Mouse (Mus musculus) megakaryocyte, adult 5-6 weeks (primary cell): ENCODE measurements at regions not wholly inside any gene's neighbourhood (a gene's known extent, or its start where the extent isn't known, plus 50 kb on each side); places are given as distances from the start of the nearest gene placed in this dataset.

Experiments used
- ATAC-seq: 2 replicates; pipeline ENCODE4 v1.8.0; 2016; ENCODE audit warnings: mild to moderate bottlenecking, inconsistent platforms; ENCODE audit not compliant: poor library complexity, severe bottlenecking

DNA sequence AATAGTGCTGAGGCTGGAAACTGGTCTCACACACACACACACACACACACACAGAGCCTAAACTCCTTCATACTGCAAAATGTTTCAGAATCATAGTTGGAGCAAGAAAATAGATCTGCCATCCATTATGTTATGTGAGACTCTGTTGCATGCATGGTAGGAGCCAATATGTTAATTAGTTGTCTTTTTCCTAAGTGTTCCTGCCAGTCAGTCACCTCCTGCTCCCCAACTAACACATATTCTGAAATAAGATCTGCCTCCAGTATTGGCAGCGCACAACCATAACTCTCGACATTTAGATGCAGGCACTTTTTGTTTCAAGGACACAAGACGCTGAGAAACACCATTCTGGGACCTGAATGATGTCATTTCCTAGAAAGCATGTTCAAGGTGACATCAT, 70.9 kb upstream of the Syt6 start:
- no peak for ATAC-seq

DNA sequence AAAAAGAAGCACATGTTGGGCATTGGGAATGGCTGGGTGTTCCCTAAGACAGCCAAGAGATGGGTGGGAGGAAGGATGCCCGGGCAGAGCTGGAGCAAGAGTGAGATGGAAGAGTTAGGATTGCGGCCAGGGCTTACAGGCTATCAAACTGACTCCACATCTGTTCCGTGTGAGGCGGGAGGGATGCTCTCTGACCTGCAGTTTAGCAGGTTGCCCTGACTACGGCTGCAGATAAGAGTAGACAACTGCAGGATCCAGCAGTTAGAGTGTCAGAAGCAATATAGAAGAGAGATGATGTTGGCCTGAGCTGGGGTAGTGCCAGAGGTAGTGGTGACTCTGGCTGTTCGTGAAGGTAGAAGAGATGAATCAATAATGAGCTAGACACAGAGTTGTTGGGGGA, 61.6 kb upstream of the Syt6 start:
- ATAC-seq, result no peak

DNA sequence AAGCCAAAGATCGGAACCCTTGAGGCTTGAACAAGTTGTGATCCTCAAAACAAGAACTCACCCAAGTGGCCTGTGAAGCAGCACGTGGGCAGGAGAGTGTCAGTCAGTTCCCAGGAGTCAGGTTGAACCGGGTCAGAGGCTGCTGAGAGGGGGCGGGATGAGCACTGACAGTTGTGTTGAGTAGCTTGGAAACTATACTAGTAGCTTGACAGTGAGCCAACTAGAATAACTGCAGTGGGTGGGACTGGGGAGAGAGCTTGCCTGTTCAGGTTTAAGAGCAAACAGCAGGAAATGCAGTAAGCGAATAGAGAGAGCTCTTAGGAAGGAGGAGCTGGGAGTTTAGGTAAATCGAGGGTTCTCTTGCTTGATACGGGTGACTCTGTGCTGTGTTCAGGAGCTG, 61.0 kb upstream of the Syt6 start:
- no peak for ATAC-seq

DNA sequence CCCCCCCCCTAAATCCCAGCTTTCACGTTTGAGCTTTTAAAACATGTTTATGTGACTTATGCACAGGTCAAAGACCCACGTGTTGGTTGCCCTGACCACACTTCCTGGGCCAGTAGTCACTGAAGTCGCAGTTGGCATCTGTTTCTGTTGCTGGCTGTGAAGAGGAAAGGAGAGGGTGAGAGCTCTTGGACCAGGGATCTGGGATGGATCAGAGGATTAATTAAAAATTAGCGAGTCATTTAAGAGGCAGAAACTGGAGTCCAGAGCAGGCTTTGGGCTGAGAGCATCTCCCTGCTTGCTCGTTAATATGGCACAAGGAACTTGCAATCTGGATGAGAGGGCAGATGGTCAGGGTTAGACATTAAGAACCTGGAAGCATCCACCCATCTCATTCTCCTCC, 59.1 kb upstream of the Syt6 start:
- ATAC-seq, result no peak

DNA sequence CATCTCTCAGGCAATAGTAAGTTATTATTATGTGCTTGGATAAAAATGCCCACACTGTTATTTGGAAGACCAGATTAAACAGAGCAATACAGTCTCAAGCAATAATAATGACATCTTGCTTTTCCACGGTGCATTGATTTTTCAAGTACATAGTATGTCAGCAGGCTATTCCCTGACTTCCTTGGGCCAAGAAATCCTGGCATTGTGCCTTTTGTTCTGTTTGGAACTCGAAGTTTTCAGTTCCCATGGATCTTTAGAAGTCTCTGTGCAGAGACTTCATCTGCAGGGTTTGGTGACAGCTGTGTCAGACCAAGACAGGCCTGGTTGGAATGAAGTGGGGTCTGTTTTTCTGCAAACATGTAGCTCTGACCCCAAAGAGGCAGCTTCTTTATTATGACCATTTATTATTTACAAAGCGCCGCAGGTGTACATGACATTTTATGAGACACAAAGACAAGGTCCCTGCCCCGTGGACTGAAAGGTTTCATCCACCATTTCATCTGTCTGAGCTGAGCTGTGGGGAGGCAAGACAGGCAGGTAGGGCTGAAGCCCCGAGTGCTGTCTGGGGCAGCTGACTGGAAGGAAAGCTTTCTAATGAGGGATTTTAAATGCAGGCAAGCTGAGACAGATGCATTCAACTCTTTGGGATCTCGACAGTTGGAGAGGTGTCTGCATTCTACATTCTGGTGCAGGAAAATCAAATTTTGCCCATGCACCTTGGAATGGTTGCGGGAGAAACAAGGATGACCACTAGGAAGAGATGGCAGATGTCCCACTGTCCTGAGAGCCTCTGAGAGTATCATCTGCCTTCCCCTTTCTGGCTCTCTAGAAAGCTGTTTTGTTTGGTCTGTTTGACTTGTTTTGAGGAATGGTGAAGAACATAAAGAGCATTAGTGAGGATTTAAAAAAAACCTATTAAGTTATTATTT, 57.4 kb upstream of the Syt6 start:
- no peak for ATAC-seq

- ATAC-seq, result no peak
These were observed 56.4 kb upstream of the Syt6 start for GRCm38 (mm10) chr3:103518624-103519023.
